Mouse (Mus musculus) spleen, postnatal 10 days (tissue): ENCODE data around the gene Gm5788.
"Not testable (repeated sequence)": the region's sequence is repeated elsewhere in the genome, so short reads cannot be mapped to it uniquely, and the experiment has no call there.

Experiments
- DNase-seq, 2 experiments: peaks; one replicate each; pipeline ENCODE4 v3.0.0; 2021 to 2022; ENCODE audit warnings: low spot score in 2 of 2

The Gm5788 gene

DNA sequence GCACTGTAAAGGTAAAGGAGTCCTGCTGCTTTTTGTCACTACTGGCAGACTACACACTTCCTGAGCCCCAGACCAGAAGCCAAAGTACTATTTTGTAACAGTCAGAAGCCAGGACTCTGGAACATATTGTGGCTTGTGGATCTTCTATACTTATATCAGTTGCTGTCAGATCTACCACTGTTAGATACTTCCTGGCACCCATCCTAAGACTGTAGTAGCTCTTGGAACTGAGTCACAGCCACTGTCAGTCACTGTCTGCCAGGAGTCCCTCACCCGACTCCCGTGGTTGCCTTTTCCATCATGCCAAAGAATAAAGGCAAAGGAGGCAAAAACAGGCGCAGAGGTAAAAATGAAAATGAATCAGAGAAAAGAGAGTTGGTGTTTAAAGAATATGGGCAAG, at the start of gene Gm5788:
Gene Gm5788 (plus strand): TSS at position 301 of the 400 bp plus-strand sequence.
- DNase-seq: not testable (repeated sequence)

DNA sequence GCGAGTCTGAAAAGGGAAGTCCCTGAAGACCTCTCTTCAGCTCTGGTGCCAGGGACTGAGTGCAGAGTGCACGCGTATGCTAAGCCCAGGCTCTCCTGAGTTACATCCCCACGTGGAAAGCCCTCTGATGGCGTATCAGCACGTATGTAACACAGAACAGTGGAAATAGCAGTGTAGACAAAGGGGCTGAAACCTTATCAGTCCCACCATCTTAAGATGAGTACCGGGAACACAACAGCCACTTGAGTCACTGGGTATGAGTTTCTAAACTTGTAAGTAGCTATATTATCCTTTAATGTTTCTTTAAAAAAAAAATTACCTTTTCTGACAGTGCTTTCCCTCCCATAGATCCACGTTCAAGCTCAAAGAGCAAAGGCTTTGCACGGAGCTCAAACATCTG, 45.1 kb upstream of the Gm5788 start:
- no peak for DNase-seq

DNA sequence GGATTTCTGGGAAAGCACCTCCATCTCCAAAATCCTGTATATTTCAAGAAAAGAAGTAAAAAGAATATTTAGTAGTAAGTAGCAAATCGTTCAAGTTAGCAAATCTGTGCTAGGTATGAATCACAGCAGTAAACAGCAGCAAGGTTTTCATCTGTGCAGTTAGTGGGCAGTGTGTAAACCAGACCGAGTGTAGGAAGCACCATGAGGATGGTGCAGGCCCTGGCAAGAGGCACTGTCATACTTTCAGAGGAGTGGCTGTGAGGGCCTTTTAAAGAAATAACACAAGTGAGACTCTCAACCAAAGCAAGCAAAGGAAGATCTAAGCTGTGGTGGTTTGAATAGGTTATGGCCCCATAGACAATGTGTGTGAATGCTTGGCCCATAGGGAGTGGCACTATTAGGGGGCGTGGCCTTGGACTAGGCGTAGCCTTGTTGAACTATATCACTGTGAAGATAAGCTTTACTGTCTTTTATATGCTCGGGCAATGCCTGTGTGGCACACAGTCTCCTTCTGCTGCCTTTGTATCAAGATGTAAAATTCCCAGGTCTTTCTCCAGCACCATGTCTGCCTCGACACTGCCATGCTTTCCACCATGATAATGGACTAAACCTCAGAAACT, 29.7 kb upstream of the Gm5788 start:
- DNase-seq: no peak

DNA sequence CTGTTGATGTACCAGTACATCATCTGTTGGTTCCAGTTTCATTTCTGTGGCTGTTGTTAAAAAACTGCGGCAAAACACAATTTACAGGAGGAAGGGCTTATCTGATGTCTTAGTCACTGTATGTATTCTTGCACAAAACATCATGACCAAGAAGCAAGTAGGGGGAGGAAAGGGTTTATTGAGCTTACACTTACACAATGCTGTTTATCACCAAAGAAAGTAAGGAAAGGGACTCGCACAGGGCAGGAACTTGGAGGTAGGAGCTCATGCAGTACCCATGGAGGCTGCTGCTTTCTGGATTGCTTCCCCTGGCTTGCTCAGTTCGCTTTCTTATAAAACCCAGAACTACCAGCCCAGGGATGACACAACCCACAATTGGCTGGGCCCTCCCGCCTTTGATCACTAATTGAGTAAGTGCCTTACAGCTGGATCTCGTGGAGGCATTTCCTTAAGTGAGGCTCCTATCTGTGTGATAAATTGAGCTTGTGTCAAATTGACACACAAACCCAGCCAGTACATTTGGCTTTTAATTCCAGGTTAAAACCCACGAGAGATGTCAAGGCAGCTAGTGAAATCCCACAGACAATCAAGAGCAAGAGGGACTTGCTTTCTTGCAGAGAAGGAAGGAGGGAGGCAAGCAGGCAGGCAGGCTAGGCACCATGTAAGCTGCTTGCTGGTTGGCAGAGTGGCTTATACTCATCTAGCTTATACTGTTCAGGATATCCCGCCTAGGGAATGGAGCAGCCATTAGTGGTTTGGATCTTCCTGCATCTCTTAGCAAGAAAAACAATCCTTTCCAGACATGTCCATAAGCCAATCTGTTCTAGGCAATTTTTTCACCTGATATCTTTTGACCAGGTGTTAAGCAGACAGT, 24.0 kb upstream of the Gm5788 start:
- no peak for DNase-seq

DNA sequence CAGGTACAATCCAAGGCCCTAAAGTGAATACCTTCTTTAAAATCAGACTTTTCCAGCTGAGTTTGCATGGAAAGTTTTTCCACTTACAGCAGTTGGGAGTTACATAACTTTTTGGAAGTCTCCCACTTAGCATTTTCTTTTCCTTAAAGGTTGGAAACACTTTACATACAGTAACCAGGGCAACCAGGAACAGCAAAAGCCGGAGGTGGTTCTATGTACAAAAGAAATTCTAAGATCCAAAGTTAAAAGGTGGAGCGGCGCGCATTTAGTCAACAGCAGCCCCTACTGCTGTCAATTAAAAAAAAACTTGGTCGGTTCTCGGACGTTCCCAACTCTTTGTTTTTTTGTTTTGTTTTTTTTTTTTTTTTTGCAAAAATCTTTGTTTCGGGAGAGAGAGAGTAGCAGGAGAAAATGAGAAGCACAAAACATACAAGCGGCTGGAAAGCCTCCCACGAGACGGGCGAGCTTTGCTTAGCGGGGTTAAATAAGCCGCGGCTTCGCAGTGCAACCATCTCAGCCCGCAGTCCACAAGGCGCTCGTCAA, 23.0 kb upstream of the Gm5788 start:
- DNase-seq: no peak

DNA sequence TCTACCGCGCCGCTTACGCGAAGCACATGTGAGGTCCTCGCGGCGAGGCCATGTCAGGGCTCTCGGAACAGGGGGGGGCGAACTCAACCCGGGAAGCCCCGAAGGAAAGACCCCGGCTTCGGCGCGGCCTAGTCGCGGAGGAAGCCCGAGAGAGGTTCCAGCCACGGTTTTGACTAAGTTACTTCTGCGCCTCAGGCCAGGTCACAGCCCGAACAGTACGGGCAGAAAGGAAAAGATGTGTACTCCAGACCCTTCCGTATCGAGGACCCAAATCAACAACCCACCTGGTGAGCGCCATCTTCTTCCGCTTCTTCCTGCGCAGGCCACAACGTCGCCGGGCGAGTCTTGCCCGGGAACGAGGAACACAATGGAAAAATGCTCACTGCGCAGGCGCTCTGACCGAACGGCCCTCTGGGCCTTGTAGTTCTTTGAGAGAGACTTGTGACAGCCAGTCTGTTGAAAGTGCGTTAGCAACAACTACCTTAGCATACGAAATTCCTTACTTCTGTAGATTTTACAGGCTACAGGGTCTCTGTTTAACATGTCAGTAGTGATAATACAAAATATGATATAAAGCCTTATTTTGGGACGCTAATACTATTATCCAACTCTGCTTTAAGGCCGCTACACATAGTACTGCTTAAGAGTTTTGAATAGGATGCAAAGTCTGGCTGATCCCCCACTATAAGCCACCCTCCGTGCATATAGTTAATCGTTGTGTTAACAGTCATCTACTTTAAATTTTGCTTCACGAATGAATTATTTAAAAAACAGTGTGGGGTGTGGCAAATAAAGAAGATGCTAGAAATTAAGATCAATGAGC, 22.3 kb upstream of the Gm5788 start, which contains the start of gene Snw1:
Gene Snw1 (minus strand): TSS at position 311 of the 823 bp plus-strand sequence.
- DNase-seq: peak; percentile 78 to 91

DNA sequence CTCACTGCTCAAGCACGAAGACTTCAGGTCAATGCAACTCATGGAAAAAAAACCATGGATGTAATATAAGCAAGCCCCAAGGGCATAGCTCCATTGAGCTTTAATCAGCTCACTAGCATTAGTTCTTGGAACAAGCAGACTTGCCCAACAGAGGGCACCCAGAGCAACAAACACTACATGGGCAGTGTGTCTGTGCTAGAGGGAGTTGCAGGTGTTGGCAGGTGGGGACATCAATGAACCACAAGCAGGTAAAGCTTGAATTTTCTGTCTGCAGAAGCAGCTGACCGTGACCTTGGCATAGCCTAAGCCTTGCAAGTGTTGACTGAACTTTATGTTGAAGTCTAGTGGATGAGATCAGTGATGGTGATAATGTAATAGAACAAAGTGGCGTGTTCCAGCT, 19.8 kb upstream of the Gm5788 start:
- no peak for DNase-seq

DNA sequence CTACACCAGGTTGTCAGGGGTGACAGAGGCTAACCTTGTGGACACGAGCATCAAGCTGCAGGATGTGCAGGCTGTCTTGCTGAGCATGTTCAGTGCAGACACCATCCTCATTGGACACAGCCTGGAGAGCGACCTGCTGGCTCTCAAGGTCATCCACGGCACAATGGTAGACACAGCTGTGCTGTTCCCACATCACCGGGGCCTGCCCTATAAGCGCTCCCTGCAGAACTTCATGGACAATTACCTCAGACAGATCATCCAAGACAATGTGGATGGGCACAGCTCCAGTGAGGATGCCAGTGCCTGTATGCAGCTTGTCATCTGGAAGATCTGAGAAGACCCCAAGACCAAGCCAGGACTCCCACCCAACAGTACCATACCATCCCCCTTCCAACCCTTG, 12.0 kb upstream of the Gm5788 start:
- DNase-seq: not testable (repeated sequence)

DNA sequence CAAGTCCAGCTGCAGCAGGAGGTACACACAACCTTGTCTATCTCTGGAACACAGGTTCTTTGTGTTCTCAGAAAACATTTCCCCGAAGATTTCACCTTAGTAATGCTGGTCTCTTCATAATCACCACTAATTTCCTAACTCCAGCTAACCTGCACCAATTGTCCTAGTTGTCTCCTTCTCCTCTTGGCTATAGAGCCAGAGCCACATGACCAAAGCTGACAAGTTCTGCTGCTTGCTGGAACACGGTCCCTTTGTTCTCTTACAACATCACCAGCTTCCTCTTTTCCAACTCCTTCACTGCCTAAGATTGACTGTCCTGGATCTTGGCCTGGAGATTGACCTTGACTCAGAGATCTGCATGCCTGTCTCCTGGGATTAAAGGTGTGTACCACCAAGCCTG, 5.8 kb upstream of the Gm5788 start:
- not testable (repeated sequence) for DNase-seq

DNA sequence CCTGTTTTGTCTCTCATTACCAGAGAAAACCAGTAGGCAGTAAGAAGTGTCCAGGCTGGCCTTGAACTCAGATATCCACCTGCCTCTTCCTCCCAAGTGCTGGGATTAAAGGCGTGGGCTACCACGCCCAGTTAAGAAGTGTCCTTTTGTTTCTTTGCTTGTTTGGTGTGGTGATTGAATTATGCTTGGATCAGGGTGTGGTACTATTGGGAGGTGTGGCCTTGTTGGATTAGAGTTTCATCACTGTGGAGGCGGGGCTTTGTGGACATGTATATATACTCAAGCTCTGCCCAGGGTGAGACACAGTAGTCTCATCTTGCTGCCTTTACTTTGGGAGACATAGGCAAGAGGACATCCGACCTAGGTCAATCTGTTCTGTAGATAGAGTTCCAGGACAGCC, 19.5 kb downstream of the Gm5788 start, which contains the start of gene Gm8300:
Gene Gm8300 (plus strand): TSS at position 301 of the 400 bp plus-strand sequence.
- DNase-seq: not testable (repeated sequence)

DNA sequence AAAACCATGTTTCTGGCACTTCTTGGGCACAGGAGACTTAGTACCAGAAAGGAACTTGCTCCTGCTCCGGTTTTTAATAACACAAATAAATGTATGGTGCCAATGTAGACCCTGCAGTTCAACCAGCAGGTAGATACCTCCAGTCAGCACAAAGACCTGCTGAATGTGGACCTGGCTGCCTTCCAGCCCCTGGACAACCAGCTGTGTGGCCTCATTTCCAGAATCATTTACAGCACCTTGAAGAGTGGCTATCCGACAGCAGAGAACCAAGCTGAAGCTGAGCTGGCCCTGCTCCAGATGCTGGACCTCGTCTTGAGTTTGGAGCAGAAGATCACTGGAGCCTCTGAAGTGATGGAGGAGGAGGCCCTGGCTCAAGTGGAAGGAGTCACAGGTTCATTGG, 25.1 kb downstream of the Gm5788 start:
- DNase-seq: not testable (repeated sequence)

DNA sequence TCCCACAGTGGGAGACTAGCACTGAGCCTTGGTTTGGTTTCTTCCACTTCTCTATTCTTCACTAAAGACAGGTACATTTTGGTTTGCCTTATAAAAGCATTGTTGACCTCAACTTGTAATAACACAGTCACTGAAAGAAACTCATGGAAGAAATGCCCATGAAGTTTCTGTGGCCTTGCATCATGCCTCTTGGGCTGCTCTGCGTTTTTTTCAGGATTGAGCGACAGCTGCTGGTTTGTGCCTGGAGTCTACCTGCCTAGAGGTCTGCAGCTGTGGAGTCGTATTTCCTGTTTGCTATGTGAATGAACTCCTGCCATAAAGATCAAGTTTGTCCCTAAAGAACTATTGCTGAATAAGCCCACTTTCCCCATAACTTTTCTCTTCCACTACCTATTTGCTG, 49.4 kb downstream of the Gm5788 start:
- no peak for DNase-seq
